Mouse (Mus musculus) CH12.LX (cell line): ENCODE data around the gene Gm815.

Experiments used
- CHD2 ChIP-seq: IDR thresholded peaks from 2 replicates; pipeline ENCODE4 v1.6.1; 2011; ENCODE audit warnings: low read length, improper control_type of control experiment
- CTCF ChIP-seq, 2 experiments: IDR thresholded peaks in 1 of 2; conservative IDR thresholded peaks in 1 of 2; 2 replicates each; pipeline ENCODE4 v1.5.1; 2011 to 2012; ENCODE audit warnings: low read depth in 2 of 2, low read length in 2 of 2, improper control_type of control experiment in 1 of 2, inconsistent platforms in 1 of 2, mild to moderate bottlenecking in 1 of 2, moderate library complexity in 1 of 2
- EP300 ChIP-seq: IDR thresholded peaks from 2 replicates; pipeline ENCODE4 v1.6.1; 2011; ENCODE audit warnings: low read length, improper control_type of control experiment

- no peak for TF ChIP-seq EP300
- TF ChIP-seq CTCF (conservative IDR thresholded peaks at IDR 0.05 in 1 of 2, IDR thresholded peaks at IDR 0.05 in 1 of 2; ENCODE audit: low read depth in 2 of 2, low read length in 2 of 2): no peak
- TF ChIP-seq CHD2: no peak
Observed at GRCm38 (mm10) chr19:26846017-26846285, 39.7 kb upstream of the Gm815 start.
